Mouse (Mus musculus): ENCODE measurements around the gene Cpt1c.

DNA sequence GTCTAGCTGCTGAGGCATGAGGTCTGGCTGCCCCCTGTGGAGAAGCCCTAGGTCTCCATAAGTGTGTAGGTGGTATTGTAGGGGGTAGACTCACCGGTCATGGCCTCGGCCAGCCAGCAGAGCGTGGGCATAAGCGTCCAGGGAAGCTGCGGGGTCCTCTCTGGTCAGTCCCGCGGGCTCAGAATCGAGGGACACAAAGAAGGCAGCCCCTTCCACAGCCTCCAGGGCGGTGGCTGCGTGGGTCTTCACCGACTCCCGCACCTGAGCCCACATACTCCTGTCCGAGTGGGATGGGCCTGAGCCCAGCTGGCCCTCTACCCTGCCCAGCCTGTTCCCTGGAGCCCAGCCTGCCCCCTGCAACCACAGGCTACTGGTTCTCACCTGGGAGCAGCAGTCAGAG lies 9.7 kb downstream of the Cpt1c start:
- TF ChIP-seq CTCF (IDR thresholded peaks at IDR 0.05; ENCODE audit: low read depth) = no peak
- TF ChIP-seq EP300 (IDR thresholded peaks at IDR 0.05; ENCODE audit: low read depth) = no peak

Measured in liver, embryonic 14.5 days (tissue).